Mouse (Mus musculus): ENCODE measurements at regions not wholly inside any gene's neighbourhood (a gene's known extent, or its start where the extent isn't known, plus 50 kb on each side); places are given as distances from the start of the nearest gene placed in this dataset.

- 74% methylated on average over 10 of the region's 10 CpGs for WGBS (ENCODE audit: insufficient replicate concordance)
- Histone ChIP-seq H3K27me3 (ENCODE audit: control insufficient read depth, insufficient read depth, low read depth, low read length) (no peaks in the 10 kb centered on the region), H3K4me2 (ENCODE audit: low read depth, low read length) (no peak overlapping the region), H3K4me1 (ENCODE audit: control insufficient read depth, low read depth, low read length) (no peaks in the 10 kb centered on the region), H3K9ac (ENCODE audit: low read depth, low read length) (no peak overlapping the region), H3K36me3 (ENCODE audit: control insufficient read depth, insufficient read depth) (no peaks in the 10 kb centered on the region), H3K9me3 (replicated peaks; ENCODE audit: control insufficient read depth, low read length) (no peaks in the 10 kb centered on the region), H3K27ac (ENCODE audit: low read length) (no peak overlapping the region), H3K4me3 (ENCODE audit: low read depth, low read length) (no peak overlapping the region)
- ATAC-seq (ENCODE audit: low read depth), result no peak
Observed at GRCm38 (mm10) chr4:131220966-131221365, 276.8 kb downstream of the Matn1 start.

GRCm38 (mm10) chr4:131230361-131230760 lies 286.2 kb downstream of the Matn1 start:
- Histone ChIP-seq H3K27me3 (ENCODE audit: control insufficient read depth, insufficient read depth, low read depth, low read length) (no peaks in the 10 kb centered on the region), H3K4me2 (ENCODE audit: low read depth, low read length) (no peak overlapping the region), H3K27ac (ENCODE audit: low read length) (no peak overlapping the region), H3K4me1 (ENCODE audit: control insufficient read depth, low read depth, low read length) (no peaks in the 10 kb centered on the region), H3K9ac (ENCODE audit: low read depth, low read length) (no peak overlapping the region), H3K36me3 (ENCODE audit: control insufficient read depth, insufficient read depth) (no peaks in the 10 kb centered on the region), H3K9me3 (replicated peaks; ENCODE audit: control insufficient read depth, low read length) (no peaks in the 10 kb centered on the region), H3K4me3 (ENCODE audit: low read depth, low read length) (no peak overlapping the region)
- WGBS (ENCODE audit: insufficient replicate concordance), result 71% methylated on average over 5 of the region's 5 CpGs
- ATAC-seq (ENCODE audit: low read depth), result no peak

- Histone ChIP-seq H3K9ac (ENCODE audit: low read depth, low read length) (no peak overlapping the region), H3K9me3 (replicated peaks; ENCODE audit: control insufficient read depth, low read length) (no peaks in the 10 kb centered on the region), H3K27ac (ENCODE audit: low read length) (no peak overlapping the region), H3K36me3 (ENCODE audit: control insufficient read depth, insufficient read depth) (no peaks in the 10 kb centered on the region), H3K27me3 (ENCODE audit: control insufficient read depth, insufficient read depth, low read depth, low read length) (no peaks in the 10 kb centered on the region), H3K4me2 (ENCODE audit: low read depth, low read length) (no peak overlapping the region), H3K4me3 (ENCODE audit: low read depth, low read length) (no peak overlapping the region), H3K4me1 (ENCODE audit: control insufficient read depth, low read depth, low read length) (no peaks in the 10 kb centered on the region)
- WGBS (ENCODE audit: insufficient replicate concordance), result 50% methylated on average over 4 of the region's 4 CpGs
- ATAC-seq (ENCODE audit: low read depth), result no peak
Observed at GRCm38 (mm10) chr4:131236611-131237031, 292.4 kb downstream of the Matn1 start.

GRCm38 (mm10) chr4:131238591-131238990 lies 294.4 kb downstream of the Matn1 start:
- H3K27me3 ChIP-seq (ENCODE audit: control insufficient read depth, insufficient read depth, low read depth, low read length), result no peaks in the 10 kb centered on the region
- H3K36me3 ChIP-seq (ENCODE audit: control insufficient read depth, insufficient read depth), result no peaks in the 10 kb centered on the region
- H3K4me3 ChIP-seq (ENCODE audit: low read depth, low read length), result no peak overlapping the region
- no peak for ATAC-seq (ENCODE audit: low read depth)
- WGBS (ENCODE audit: insufficient replicate concordance), result 57% methylated on average over 3 of the region's 3 CpGs
- H3K27ac ChIP-seq (ENCODE audit: low read length), result no peak overlapping the region
- no peak overlapping the region for H3K9ac ChIP-seq (ENCODE audit: low read depth, low read length)
- H3K9me3 ChIP-seq (replicated peaks; ENCODE audit: control insufficient read depth, low read length), result no peaks in the 10 kb centered on the region
- no peak overlapping the region for H3K4me2 ChIP-seq (ENCODE audit: low read depth, low read length)
- H3K4me1 ChIP-seq (ENCODE audit: control insufficient read depth, low read depth, low read length), result no peaks in the 10 kb centered on the region

GRCm38 (mm10) chr4:131239132-131239531 lies 294.9 kb downstream of the Matn1 start:
- no peak for ATAC-seq (ENCODE audit: low read depth)
- Histone ChIP-seq H3K27me3 (ENCODE audit: control insufficient read depth, insufficient read depth, low read depth, low read length) (no peaks in the 10 kb centered on the region), H3K4me2 (ENCODE audit: low read depth, low read length) (no peak overlapping the region), H3K36me3 (ENCODE audit: control insufficient read depth, insufficient read depth) (no peaks in the 10 kb centered on the region), H3K4me1 (ENCODE audit: control insufficient read depth, low read depth, low read length) (no peaks in the 10 kb centered on the region), H3K27ac (ENCODE audit: low read length) (no peak overlapping the region), H3K9ac (ENCODE audit: low read depth, low read length) (no peak overlapping the region), H3K9me3 (replicated peaks; ENCODE audit: control insufficient read depth, low read length) (no peaks in the 10 kb centered on the region), H3K4me3 (ENCODE audit: low read depth, low read length) (no peak overlapping the region)
- 57% methylated on average over 5 of the region's 5 CpGs for WGBS (ENCODE audit: insufficient replicate concordance)

GRCm38 (mm10) chr4:131240457-131240856 lies 296.3 kb downstream of the Matn1 start:
- WGBS (ENCODE audit: insufficient replicate concordance), result 70% methylated on average over 4 of the region's 4 CpGs
- Histone ChIP-seq H3K36me3 (ENCODE audit: control insufficient read depth, insufficient read depth) (no peaks in the 10 kb centered on the region), H3K9me3 (replicated peaks; ENCODE audit: control insufficient read depth, low read length) (no peaks in the 10 kb centered on the region), H3K27ac (ENCODE audit: low read length) (no peak overlapping the region), H3K27me3 (ENCODE audit: control insufficient read depth, insufficient read depth, low read depth, low read length) (no peaks in the 10 kb centered on the region), H3K4me1 (ENCODE audit: control insufficient read depth, low read depth, low read length) (no peaks in the 10 kb centered on the region), H3K4me2 (ENCODE audit: low read depth, low read length) (no peak overlapping the region), H3K9ac (ENCODE audit: low read depth, low read length) (no peak overlapping the region), H3K4me3 (ENCODE audit: low read depth, low read length) (no peak overlapping the region)
- no peak for ATAC-seq (ENCODE audit: low read depth)

- Histone ChIP-seq H3K4me3 (ENCODE audit: low read depth, low read length) (no peak overlapping the region), H3K9ac (ENCODE audit: low read depth, low read length) (no peak overlapping the region), H3K4me1 (ENCODE audit: control insufficient read depth, low read depth, low read length) (no peaks in the 10 kb centered on the region), H3K27me3 (ENCODE audit: control insufficient read depth, insufficient read depth, low read depth, low read length) (no peaks in the 10 kb centered on the region), H3K9me3 (replicated peaks; ENCODE audit: control insufficient read depth, low read length) (no peaks in the 10 kb centered on the region), H3K27ac (ENCODE audit: low read length) (no peak overlapping the region), H3K36me3 (ENCODE audit: control insufficient read depth, insufficient read depth) (no peaks in the 10 kb centered on the region), H3K4me2 (ENCODE audit: low read depth, low read length) (no peak overlapping the region)
- WGBS (ENCODE audit: insufficient replicate concordance), result 52% methylated on average over 4 of the region's 4 CpGs
- no peak for ATAC-seq (ENCODE audit: low read depth)
Observed at GRCm38 (mm10) chr4:131242250-131242649, 298.1 kb downstream of the Matn1 start.

- ATAC-seq (ENCODE audit: low read depth), result no peak
- no peak overlapping the region for H3K27ac ChIP-seq (ENCODE audit: low read length)
- H3K9me3 ChIP-seq (replicated peaks; ENCODE audit: control insufficient read depth, low read length), result no peaks in the 10 kb centered on the region
- no peaks in the 10 kb centered on the region for H3K27me3 ChIP-seq (ENCODE audit: control insufficient read depth, insufficient read depth, low read depth, low read length)
- H3K4me3 ChIP-seq (ENCODE audit: low read depth, low read length), result no peak overlapping the region
- H3K36me3 ChIP-seq (ENCODE audit: control insufficient read depth, insufficient read depth), result no peaks in the 10 kb centered on the region
- H3K9ac ChIP-seq (ENCODE audit: low read depth, low read length), result no peak overlapping the region
- 37% methylated on average over 9 of the region's 9 CpGs for WGBS (ENCODE audit: insufficient replicate concordance)
- no peaks in the 10 kb centered on the region for H3K4me1 ChIP-seq (ENCODE audit: control insufficient read depth, low read depth, low read length)
- no peak overlapping the region for H3K4me2 ChIP-seq (ENCODE audit: low read depth, low read length)
Observed at GRCm38 (mm10) chr4:131243744-131244387, 299.7 kb downstream of the Matn1 start.

GRCm38 (mm10) chr4:131252602-131253442 lies 308.6 kb downstream of the Matn1 start:
- no peaks in the 10 kb centered on the region for H3K4me1 ChIP-seq (ENCODE audit: control insufficient read depth, low read depth, low read length)
- H3K36me3 ChIP-seq (ENCODE audit: control insufficient read depth, insufficient read depth), result no peaks in the 10 kb centered on the region
- no peak overlapping the region for H3K27ac ChIP-seq (ENCODE audit: low read length)
- no peak overlapping the region for H3K9ac ChIP-seq (ENCODE audit: low read depth, low read length)
- H3K4me2 ChIP-seq (ENCODE audit: low read depth, low read length), result no peak overlapping the region
- no peak for ATAC-seq (ENCODE audit: low read depth)
- no peak overlapping the region for H3K4me3 ChIP-seq (ENCODE audit: low read depth, low read length)
- 18% methylated on average over 30 of the region's 30 CpGs for WGBS (ENCODE audit: insufficient replicate concordance)
- H3K9me3 ChIP-seq (replicated peaks; ENCODE audit: control insufficient read depth, low read length), result no peaks in the 10 kb centered on the region
- H3K27me3 ChIP-seq (ENCODE audit: control insufficient read depth, insufficient read depth, low read depth, low read length), result 0 out of 2 replicates have a peak, but pooled peaks cover 2% of the 10 kb centered on the region

Data from liver, embryonic 16.5 days (tissue).